Mouse (Mus musculus) left cerebral cortex, adult 11 months (tissue): ENCODE results near the gene Dhtkd1.
"Not testable (repeated sequence)": the region's sequence is repeated elsewhere in the genome, so short reads cannot be mapped to it uniquely, and the experiment has no call there.

ENCODE experiments used
- DNase-seq: peaks from one replicate; pipeline ENCODE4 v3.0.0; 2022; ENCODE audit warnings: low spot score

The Dhtkd1 gene

DNA sequence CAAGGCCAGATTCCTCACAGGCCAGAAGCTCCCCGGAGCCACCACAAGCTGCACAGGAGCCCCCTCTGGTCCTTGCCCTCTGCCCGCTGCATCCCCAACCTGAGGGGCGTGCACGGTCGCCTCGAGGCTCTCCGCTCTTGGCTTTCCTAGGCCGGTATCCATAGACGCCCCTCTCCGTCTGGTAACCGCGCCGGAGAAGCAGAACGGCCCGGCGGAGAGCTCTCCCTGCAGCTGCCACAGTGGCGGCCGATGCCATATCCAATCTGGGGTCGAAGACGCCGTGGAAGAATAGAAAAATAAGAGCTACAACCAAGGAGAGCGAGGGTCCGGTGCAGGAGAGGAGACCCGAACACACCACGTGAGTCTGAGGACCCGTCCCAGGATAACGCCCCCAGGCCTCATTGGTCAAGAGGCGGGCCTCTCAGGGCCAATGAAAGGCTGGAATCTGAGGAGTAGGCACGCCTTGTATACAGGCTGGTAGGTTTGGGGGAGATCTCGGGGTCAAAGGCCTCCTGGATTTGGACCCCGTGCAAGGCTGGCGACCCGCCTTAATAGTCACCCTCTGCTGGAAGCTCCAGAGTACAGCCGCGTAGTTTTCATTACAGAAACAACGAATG is at the start of gene Dhtkd1:
Dhtkd1 (minus strand) TSS at position 377 of the 617 bp plus-strand sequence.
- peak; percentile 45 for DNase-seq

DNA sequence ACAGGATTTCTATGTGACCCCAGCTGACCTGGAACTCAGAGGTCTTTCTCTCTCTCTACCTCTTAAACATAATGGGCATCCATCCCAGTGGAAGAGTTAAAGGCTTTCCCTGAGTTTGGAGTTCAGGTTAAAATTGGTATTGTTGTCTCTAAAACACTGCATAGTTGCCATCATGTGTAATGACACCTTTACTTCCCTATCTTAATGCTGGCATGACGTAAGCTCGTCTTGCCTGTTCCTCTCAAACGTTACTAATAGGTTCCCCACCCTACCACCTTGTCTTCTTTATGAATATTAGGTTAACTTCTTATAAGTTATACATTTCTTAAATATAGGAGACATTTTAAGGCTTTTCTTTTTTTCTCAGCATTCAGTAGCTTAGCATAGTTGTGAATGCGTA is 34.9 kb upstream of the Dhtkd1 start:
- no peak for DNase-seq

- DNase-seq: not testable (repeated sequence)
Measured at GRCm38 (mm10) chr2:5970629-5971028, 28.0 kb upstream of the Dhtkd1 start.

GRCm38 (mm10) chr2:5965972-5966371 is 23.4 kb upstream of the Dhtkd1 start:
- DNase-seq: no peak

DNA sequence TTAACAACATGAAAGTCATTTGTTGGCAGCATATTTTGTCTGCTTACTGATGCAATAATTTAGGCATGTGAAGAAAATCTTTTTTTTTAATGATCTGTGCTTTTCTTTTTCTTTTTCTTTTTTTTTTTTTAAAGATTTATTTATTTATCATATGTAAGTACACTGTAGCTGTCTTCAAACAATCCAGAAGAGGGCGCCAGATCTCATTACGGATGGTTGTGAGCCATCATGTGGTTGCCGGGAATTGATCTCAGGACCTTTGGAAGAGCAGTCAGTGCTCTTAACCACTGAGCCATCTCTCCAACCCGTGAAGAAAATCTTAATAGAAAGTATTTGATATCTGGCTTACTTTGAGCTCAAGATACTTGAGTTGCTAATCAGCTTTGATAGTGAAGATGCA is 21.1 kb upstream of the Dhtkd1 start:
- not testable (repeated sequence) for DNase-seq

DNA sequence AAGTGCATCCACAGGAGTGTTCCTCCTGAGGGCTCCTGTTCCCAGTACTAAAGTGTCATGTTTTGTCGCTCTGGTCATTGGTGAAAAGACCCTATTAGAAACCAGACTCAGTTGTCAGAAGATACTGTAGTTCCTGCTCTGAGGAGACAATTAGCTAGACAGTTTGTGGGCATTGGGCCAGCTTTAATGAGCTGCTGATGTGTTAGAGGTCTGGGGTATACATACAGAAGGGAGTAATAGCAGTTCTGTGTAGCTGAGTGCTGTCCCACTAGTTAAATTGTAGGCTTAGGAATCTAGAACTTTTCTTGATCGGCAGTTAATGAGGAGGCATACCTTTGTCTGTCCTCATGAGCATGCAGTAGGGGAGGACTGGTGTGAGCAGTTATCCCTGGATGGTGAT is 19.7 kb upstream of the Dhtkd1 start:
- DNase-seq: no peak

DNA sequence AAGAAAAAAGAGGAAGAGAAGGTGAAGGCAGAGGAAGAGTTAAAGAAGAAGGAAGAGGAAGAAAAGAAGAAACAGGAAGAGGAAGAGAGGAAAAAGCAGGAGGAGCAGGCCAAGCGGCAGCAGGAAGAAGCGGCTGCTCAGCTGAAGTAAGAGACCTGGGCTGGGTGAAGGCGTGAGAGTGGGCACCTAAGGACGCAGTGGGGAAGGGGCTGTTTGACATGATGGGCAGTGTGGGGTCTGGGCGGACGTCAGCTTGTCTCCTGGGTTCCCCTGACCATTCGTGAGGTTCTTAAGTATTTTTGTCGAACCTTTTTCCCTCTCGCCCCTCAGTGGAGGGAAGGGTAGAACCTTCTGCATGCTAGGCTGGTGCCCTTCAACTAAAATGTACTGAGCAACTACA is 15.1 kb upstream of the Dhtkd1 start:
- no peak for DNase-seq

GRCm38 (mm10) chr2:5951621-5952211 is 9.1 kb upstream of the Dhtkd1 start:
- DNase-seq: no peak

- peak; percentile 93 for DNase-seq
Measured at GRCm38 (mm10) chr2:5950766-5951595, 8.4 kb upstream of the Dhtkd1 start, which contains the start of gene Upf2. Upf2 (plus strand) TSS chr2:5951469.

- peak; percentile 17 for DNase-seq
Measured at GRCm38 (mm10) chr2:5950305-5950704, 7.7 kb upstream of the Dhtkd1 start.

DNA sequence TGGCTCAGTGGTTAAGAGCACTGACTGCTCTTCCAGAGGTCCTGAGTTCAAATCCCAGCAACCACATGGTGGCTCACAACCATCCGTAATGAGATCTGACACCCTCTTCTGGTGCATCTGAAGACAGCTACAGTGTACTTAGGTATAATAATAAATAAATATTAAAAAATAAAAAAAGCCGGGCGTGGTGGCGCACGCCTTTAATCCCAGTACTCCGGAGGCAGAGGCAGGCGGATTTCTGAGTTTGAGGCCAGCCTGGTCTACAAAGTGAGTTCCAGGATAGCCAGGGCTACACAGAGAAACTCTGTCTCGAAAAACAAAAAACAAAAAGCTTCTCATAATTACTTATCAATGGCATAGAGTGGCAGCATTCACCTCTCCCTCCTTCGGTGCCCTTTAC is 7.2 kb upstream of the Dhtkd1 start:
- not testable (repeated sequence) for DNase-seq

DNA sequence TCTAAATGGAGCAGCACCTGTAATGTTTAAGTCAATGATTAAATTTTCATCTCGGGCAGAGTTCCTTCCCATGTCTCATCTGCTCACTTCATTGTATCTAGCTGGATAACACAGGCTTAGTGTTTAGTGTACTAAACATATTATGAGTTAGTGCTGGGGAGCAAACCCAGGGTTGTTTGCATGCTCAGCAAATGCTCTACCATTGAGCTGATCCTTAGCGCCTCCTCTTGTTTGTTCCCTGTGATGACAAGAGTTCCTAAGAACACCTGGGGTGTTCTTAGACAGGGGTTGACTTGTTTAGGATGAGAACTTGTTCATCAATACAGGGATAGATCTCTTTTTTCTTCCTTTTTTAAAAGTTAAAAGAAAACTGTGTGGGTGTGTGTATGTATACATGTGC is 6.4 kb upstream of the Dhtkd1 start:
- no peak for DNase-seq

DNA sequence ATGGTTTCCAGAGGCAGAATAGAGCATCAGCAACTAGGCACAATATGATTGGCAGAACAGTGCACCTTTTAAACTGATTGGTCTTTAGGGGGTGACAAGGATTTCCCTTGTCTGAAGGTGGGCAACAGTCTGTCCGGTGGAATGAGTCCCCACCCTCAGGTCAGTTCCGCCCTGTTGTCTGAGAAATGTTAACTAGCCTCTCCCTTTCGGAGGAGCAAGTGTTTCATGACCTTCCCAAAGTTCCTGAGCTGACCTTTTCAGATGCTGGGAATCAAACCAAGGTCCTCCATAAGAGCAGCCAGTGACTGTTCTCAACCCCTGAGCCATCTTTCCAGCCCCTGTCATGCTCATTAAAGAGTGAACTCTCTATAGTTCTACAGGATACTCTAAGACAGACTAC is 4.3 kb upstream of the Dhtkd1 start:
- no peak for DNase-seq

DNA sequence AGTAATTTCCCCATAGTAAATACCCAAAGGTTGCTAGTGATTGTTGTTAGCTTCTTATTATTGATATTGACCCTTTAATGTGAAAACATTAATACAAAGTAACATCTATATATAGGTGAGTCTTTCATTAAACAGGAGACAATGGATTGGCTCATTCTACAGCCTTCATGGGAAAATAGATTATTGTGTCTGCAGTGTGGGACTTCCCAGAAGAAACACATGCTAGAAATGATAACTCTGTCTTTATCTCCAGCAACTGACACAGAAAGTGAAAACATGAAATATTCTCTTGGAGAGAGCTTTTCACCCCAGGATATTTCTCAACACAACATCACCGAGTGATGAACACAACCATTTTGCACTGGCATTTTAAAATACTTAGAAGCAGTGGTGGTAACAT is 3.0 kb upstream of the Dhtkd1 start:
- no peak for DNase-seq

- no peak for DNase-seq
Measured at GRCm38 (mm10) chr2:5943071-5943470, 479 bp upstream of the Dhtkd1 start.

DNA sequence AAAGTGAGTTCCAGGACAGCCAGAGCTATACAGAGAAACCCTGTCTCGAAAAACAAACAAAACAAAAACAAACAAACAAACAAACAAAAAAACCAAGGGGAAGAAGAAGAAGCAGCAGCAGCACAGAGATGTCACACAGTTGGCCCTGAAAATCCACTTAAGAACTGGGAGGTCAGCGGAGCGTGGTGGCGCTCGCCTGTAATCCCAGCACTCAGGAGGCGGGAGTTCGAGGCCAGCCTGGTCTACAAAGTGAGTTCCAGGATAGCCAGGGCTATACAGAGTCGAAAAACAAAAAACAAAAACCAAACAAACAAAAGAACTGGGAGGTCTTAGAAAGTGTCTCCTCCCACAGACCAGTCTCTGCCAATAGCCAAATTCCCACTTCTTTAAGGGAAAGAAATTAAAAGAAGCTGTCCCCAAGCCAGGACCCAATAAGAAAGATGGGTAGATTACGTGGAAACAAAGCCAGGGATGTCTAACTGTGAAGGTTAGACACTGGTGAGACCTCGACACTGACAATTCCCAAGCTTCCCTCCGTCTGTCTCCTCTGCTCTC is 654 bp downstream of the Dhtkd1 start:
- DNase-seq: no peak

DNA sequence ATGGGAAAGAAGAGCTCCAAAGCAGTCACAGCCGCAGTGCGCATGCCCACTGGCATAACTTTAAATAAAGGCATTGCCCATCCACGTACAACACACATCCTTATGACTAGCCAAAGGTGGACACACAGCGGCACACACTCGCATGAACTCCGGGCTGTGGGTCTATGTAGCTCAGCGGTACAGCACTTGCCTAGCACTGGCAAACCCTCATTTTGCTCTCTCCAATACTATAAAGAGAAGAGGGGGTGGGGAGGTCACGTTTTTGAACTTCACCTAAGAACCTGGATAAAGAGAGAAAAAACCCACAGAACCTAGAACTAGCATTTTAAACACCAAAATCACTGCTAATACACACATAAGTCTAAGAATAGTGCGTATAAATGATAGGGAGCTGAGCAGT is 1.7 kb downstream of the Dhtkd1 start:
- no peak for DNase-seq

- no peak for DNase-seq
Measured at GRCm38 (mm10) chr2:5939911-5940310, 2.7 kb downstream of the Dhtkd1 start.

DNA sequence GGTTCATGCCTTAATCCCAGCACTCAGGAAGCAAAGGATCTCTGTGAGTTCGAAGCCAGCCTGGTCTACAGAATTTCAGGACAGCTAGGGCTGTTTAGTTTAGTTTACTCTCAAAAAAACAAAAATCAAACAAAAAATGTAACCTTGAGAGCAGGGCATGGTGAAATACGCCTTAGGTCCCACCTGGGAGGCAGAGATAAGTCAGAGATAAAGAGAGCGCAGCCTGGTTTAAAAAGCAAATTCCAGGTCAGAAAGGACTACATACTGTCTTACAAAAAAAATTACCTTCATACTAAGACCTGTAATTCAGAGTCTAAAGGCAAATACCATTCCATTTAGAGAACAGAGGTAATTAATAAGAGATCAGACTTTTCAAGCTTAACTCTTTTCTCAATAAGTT is 3.3 kb downstream of the Dhtkd1 start:
- DNase-seq: no peak

GRCm38 (mm10) chr2:5936550-5936949 is 6.0 kb downstream of the Dhtkd1 start:
- DNase-seq: no peak

DNA sequence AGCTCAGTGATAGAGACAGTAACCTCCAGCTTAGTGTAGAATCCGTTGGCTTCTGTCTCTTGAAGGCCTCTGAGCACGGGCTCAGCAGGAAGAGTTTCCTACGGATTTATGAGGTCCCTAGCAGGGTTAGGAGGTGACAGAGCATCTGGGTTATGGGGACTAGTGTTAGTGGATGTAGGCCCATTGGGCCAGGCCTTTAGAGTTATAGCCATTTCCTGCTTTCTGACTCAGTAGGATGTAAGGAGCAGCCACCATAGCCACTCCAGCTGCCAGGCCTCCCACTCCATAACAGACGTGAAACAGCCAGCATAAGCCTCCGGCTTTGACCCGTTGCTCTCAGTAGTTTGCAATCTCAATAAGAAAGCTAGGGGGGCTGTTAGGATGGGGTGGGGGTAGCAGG is 6.5 kb downstream of the Dhtkd1 start:
- no peak for DNase-seq

- no peak for DNase-seq
Measured at GRCm38 (mm10) chr2:5934936-5935335, 7.7 kb downstream of the Dhtkd1 start.

GRCm38 (mm10) chr2:5931938-5932337 is 10.7 kb downstream of the Dhtkd1 start:
- DNase-seq: no peak
